Mouse (Mus musculus) hindbrain, embryonic 12.5 days (tissue): ENCODE results near the gene Adgre5. TPM values are rescaled to one million over a fixed set of nuclear protein-coding genes. Genes with fewer than 3 reads are reported as not detected.

ENCODE experiments used
- ATAC-seq: fragments of 200-750 bp; cut with Nextera tagmentation; 2 replicates; pipeline ENCODE4 v1.8.0; 2017; ENCODE audit warnings: moderate TSS enrichment; ENCODE audit not compliant: low FRiP score
- H3K27ac ChIP-seq: fragments of 300-500 bp; sonication (generic); 2 replicates; pipeline ENCODE4 v1.5.1; 2016; ENCODE audit warnings: mild to moderate bottlenecking
- H3K27me3 ChIP-seq: fragments of 300-500 bp; sonication (generic); 2 replicates; pipeline ENCODE4 v1.6.1; 2016; ENCODE audit warnings: mild to moderate bottlenecking
- H3K36me3 ChIP-seq: fragments of 300-500 bp; sonication (generic); 2 replicates; pipeline ENCODE4 v1.6.1; 2016; ENCODE audit warnings: mild to moderate bottlenecking
- H3K4me1 ChIP-seq: fragments of 300-500 bp; sonication (generic); 2 replicates; pipeline ENCODE4 v1.6.1; 2016
- H3K4me2 ChIP-seq: fragments of 300-500 bp; sonication (generic); replicated peaks from 2 replicates; pipeline ENCODE4 v1.6.1; 2016; ENCODE audit warnings: mild to moderate bottlenecking
- H3K4me3 ChIP-seq: fragments of 300-500 bp; sonication (generic); 2 replicates; pipeline ENCODE4 v1.5.1; 2016; ENCODE audit warnings: mild to moderate bottlenecking
- H3K9ac ChIP-seq: fragments of 300-500 bp; sonication (generic); 2 replicates; pipeline ENCODE4 v1.6.1; 2016; ENCODE audit warnings: mild to moderate bottlenecking, moderate library complexity
- H3K9me3 ChIP-seq: fragments of 300-500 bp; sonication (generic); replicated peaks from 2 replicates; pipeline ENCODE4 v1.6.1; 2016; ENCODE audit warnings: mild to moderate bottlenecking
- WGBS: fragments of 180-500 bp; shearing (Covaris S2); methylation state at CpG from one replicate; pipeline ENCODE4 v1.1.7; 2016; 5-methylcytosine and 5-hydroxymethylcytosine counted together
- microRNA-seq: library from miRNA; unstranded; fragments of <30 nt; microRNA quantifications from one replicate; pipeline ENCODE4, GENCODE M21; 2017
- polyA plus RNA-seq: library from polyadenylated mRNA; unstranded; fragments of >200 nt; fragmentation: Nextera tagmentation; extraction: Ambion mirVana; gene quantifications from 2 replicates; pipeline ENCODE4 v1.2.1, GENCODE M21; 2016

Gene Adgre5
- polyA plus RNA-seq, 1 experiment from 2014 or later = 18.9 TPM

DNA sequence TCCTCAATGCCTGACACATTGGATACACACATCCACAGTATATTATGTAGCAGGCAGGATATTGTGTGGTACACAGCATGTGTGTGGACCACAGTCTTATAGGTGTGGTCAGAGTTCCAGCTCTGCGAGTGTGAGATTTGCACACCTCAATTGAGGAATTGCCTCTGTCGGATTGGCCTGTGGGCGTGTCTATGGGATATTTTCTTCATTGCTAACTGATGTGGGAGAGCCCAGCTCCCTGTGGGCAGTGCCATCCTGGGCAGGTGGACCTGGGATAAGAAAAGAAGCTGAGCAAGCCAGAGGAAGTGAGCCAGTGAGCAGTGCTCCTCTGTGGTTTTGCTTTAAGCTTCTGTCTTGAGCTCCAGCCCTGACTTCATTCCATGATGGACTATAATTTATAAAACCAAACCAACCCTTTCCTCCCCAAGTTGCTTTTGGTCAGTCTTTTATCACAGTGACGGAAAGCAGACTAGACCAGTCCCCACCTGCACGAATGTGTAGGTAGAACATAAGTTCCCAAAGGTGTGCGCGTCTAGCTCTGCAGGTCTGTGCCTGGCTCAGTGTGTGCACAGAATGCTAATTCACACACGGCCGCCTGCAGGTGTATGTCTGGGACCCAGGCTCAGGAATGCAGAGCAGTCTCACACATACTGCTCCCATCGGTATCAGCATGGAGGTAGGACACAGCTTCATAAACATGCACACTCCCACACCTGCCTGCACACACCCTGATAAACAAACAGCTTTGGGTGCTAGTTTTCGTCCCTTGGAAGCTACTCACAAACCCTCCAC is 46.6 kb downstream of the Adgre5 start:
- Histone ChIP-seq H3K4me3 (no peak overlapping the region), H3K27ac (no peak overlapping the region), H3K4me1 (peaks cover 19% of the 10 kb centered on the region), H3K9ac (no peak overlapping the region), H3K27me3 (no peaks in the 10 kb centered on the region), H3K9me3 (no peaks in the 10 kb centered on the region), H3K36me3 (peaks cover 28% of the 10 kb centered on the region), H3K4me2 (no peak overlapping the region)
- WGBS = 91% methylated on average over 11 of the region's 11 CpGs
- no peak for ATAC-seq

DNA sequence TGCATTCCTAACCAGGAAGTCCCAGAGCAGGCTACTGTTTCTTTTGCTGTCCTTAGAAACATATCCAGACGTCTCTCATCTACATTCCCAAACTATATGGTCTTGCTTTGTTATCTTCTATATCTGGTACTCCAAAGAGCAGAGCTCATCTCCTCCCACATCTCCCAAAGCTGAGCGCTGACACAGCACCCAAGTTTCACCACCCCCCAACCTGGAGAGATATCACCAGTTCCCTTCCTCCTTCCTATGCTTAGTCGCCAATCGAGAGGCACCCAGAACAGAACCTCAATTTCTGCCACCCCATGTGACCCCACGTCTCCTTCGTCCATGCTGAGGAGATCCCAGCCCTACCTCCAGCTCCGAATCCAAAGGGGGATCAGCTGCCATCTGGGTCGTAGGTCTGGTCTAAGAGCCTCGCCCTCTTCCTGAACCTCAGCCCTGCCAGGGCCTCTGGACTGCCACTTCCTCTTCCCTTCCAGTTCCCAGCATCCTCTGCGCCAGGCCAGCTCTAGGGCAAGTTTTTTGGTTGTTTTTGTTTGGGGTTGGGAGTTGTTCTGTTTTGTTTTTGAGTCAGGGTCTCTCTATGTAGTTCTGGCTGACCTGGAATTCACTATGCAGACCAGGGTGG is 47.4 kb downstream of the Adgre5 start:
- peaks cover 29% of the 10 kb centered on the region for H3K36me3 ChIP-seq
- no peak for ATAC-seq

DNA sequence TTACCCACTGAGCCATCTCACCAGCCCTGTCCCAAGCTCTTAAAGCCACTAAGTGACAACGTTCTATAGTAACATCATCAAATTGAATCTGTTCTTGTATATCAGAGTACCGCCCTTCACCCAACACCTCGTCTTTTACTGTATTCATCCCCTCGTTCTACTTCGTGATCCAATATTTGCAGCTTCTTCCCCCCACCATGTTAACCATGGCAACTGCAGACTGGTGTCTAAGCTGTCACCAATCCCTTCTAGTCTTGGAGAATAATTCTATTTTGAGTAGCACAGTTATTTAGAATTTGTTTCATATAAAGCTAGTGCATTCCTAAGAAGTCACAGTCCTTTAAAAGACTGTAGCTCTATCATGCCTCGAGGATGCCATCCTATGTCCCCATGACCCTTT is 51.9 kb downstream of the Adgre5 start:
- Histone ChIP-seq H3K27me3 (no peaks in the 10 kb centered on the region), H3K36me3 (peaks cover 47% of the 10 kb centered on the region), H3K27ac (no peak overlapping the region), H3K4me2 (no peak overlapping the region), H3K9ac (no peak overlapping the region), H3K4me3 (no peak overlapping the region), H3K4me1 (no peaks in the 10 kb centered on the region), H3K9me3 (no peaks in the 10 kb centered on the region)
- ATAC-seq = no peak
- 91% methylated on average over 6 of the region's 6 CpGs for WGBS

More for the DNA sequence above, 47.4 kb downstream of the Adgre5 start:
- Histone ChIP-seq H3K4me2 (no peak overlapping the region), H3K27me3 (no peaks in the 10 kb centered on the region), H3K27ac (no peak overlapping the region), H3K9ac (no peak overlapping the region), H3K4me3 (no peak overlapping the region), H3K4me1 (peaks cover 15% of the 10 kb centered on the region), H3K9me3 (no peaks in the 10 kb centered on the region)
- 87% methylated on average over 10 of the region's 10 CpGs for WGBS

DNA sequence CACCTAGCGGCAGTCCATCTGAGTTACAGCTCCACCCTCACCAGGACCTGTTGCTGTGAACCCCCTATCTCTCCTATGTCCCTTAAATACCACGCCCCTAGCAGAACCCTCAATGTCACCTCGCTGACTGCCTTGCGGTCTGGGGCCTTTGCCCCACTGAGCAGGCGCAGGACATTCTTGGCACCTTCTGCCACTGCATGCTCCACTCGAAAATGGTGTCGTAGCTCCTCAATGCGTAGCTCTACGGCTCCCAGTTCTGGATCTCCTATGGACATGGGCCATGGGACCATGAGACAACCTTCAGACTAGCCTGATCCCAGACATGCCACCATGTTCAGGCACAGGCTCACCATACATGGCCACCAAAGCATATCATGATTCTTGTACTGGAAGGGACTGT is 56.6 kb downstream of the Adgre5 start:
- Histone ChIP-seq H3K4me1 (peaks cover 6% of the 10 kb centered on the region; the same call in 1 of the 2 replicates), H3K27me3 (no peaks in the 10 kb centered on the region), H3K4me3 (no peak overlapping the region), H3K27ac (no peak overlapping the region), H3K36me3 (peaks cover 64% of the 10 kb centered on the region), H3K9me3 (no peaks in the 10 kb centered on the region), H3K9ac (no peak overlapping the region), H3K4me2 (no peak overlapping the region)
- ATAC-seq = no peak
- 94% methylated on average over 9 of the region's 9 CpGs for WGBS

DNA sequence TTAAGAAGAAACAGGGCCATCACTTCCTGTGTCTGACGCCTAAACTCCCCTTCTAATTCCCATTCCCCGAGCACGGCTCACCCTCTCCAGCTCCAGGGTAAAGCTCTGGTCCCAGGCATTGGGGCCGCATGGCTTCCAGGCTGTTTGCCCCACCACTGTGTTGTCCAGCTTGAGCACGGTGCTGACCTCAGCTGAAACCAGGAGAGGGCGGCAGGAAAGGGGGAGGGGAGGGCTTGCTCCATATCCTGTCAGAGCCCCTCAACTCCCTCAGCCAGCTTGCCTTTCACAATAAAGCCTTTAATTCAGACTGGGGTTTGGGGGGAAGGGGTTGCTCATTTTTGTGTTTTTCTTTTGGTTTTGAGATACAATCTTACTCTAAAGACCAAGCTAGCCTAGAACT is 60.0 kb downstream of the Adgre5 start:
- H3K27ac ChIP-seq = peak overlapping the region; percentile 62
- no peaks in the 10 kb centered on the region for H3K27me3 ChIP-seq
- H3K4me3 ChIP-seq = no peak overlapping the region
- peaks cover 83% of the 10 kb centered on the region for H3K36me3 ChIP-seq
- 28% methylated on average over 6 of the region's 6 CpGs for WGBS
- H3K4me1 ChIP-seq = peaks cover 6% of the 10 kb centered on the region; the same call in 1 of the 2 replicates
- no peak for ATAC-seq
- H3K9ac ChIP-seq = no peak overlapping the region
- no peak overlapping the region for H3K4me2 ChIP-seq
- H3K9me3 ChIP-seq = no peaks in the 10 kb centered on the region

DNA sequence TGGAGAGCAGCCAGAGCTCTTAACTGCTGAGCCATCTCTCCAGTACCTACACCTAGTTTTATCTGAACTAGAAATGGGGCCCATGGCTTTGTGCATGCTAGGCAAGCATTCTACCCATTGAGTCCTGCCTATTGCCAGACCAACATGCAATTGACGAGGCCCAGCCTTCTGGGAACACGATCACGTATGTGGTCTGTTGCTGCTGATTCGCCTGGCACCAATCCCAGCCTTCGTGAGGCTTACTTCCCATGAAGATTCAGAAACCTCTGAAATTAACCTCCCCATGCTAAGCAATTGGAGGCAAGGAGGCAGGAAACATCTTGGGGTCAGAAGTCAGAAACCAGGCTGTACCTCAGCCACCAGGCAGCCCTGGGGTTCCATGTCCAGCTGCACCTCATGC is 60.5 kb downstream of the Adgre5 start:
- Histone ChIP-seq H3K4me3 (no peak overlapping the region), H3K4me2 (no peak overlapping the region), H3K9me3 (no peaks in the 10 kb centered on the region), H3K9ac (no peak overlapping the region), H3K27me3 (no peaks in the 10 kb centered on the region), H3K36me3 (peaks cover 83% of the 10 kb centered on the region), H3K27ac (peak overlapping the region; percentile 62; the same call in 1 of the 2 replicates), H3K4me1 (peaks cover 6% of the 10 kb centered on the region; the same call in 1 of the 2 replicates)
- 65% methylated on average over 5 of the region's 5 CpGs for WGBS
- no peak for ATAC-seq

DNA sequence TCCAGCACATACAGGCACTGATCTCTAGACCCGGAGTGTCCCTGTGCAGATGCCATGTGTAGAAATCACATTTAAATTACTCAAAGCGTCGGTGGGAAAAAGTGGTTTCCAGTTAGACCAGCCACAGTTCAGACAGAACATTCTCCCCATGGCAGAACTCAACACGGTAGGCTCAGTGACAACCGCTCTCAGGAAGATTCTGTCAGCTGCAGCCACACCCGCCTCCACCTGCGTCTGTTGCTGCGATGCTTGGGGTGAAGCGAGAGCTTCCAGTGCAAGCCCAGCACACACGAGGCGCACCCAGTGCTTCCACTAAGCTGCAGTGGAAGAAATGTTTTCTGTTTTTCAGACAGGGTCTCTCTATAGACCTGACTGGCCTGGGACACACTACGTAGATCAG is 61.3 kb downstream of the Adgre5 start:
- Histone ChIP-seq H3K36me3 (peaks cover 83% of the 10 kb centered on the region), H3K4me1 (peaks cover 6% of the 10 kb centered on the region; the same call in 1 of the 2 replicates), H3K4me2 (no peak overlapping the region), H3K9me3 (no peaks in the 10 kb centered on the region), H3K27me3 (no peaks in the 10 kb centered on the region), H3K4me3 (no peak overlapping the region), H3K27ac (no peak overlapping the region), H3K9ac (no peak overlapping the region)
- 93% methylated on average over 12 of the region's 12 CpGs for WGBS
- no peak for ATAC-seq

DNA sequence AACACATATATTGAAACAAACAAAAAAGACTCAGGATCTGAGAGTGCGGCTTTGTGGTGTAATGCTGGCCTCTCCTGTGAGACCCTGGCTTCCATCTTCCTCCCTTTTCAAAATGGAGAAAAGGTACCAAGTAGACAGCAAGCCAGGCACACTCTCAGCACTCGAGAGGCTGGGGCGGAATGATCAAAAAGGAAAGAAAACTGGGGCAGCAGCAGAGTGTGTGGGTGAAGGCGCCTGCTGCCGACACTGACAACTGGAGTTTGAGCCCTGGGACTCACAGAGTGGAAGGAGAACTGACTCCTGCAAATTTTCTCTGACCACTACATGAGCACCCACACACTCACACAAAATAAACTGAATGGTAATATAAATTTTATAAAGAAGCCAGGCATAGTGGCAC is 66.6 kb downstream of the Adgre5 start:
- Histone ChIP-seq H3K4me3 (no peak overlapping the region), H3K4me1 (no peaks in the 10 kb centered on the region), H3K9ac (no peak overlapping the region), H3K4me2 (no peak overlapping the region), H3K9me3 (no peaks in the 10 kb centered on the region), H3K27ac (no peak overlapping the region), H3K27me3 (no peaks in the 10 kb centered on the region; the same call in 1 of the 2 replicates), H3K36me3 (peaks cover 72% of the 10 kb centered on the region)
- WGBS = 85% methylated on average over 5 of the region's 5 CpGs
- ATAC-seq = no peak

Small RNA genes lying within 50 kb of the gene (microRNA-seq; reads per million reads assigned to microRNA genes)
- not detected for gene Mir1668

Other genes with a start within 250 kb of the Adgre5 start
- 0.09 and 0.10 TPM in 2 replicates for gene Olfr370, start 205.5 kb downstream of the Adgre5 start, polyA plus RNA-seq
- gene Ndufb7, start 174.7 kb downstream of the Adgre5 start, polyA plus RNA-seq = 307 and 342 TPM in 2 replicates
- gene Tecr, start 133.4 kb downstream of the Adgre5 start, polyA plus RNA-seq = 646 and 653 TPM in 2 replicates
- gene Dnajb1, start 133.1 kb downstream of the Adgre5 start, polyA plus RNA-seq = 57.1 and 62.8 TPM in 2 replicates
- gene Gipc1, start 88.6 kb downstream of the Adgre5 start, polyA plus RNA-seq = 188 and 193 TPM in 2 replicates
- 0.70 and 0.93 TPM in 2 replicates for gene Ptger1, start 74.6 kb downstream of the Adgre5 start, polyA plus RNA-seq
- gene Pkn1, start 42.1 kb downstream of the Adgre5 start, polyA plus RNA-seq = 34.6 and 38.3 TPM in 2 replicates
- 119 and 135 TPM in 2 replicates for gene Ddx39, start 26.1 kb downstream of the Adgre5 start, polyA plus RNA-seq
- gene Adgrl1, start 158.8 kb upstream of the Adgre5 start, polyA plus RNA-seq = 38.7 and 41.5 TPM in 2 replicates
- gene Gm10644, start 213.9 kb upstream of the Adgre5 start, polyA plus RNA-seq = 1.0 and 1.1 TPM in 2 replicates
- 37.6 and 40.9 TPM in 2 replicates for gene Asf1b, start 214.2 kb upstream of the Adgre5 start, polyA plus RNA-seq
- gene Prkaca, start 231.7 kb upstream of the Adgre5 start, polyA plus RNA-seq = 201 and 213 TPM in 2 replicates